Mouse (Mus musculus): ENCODE measurements around the gene Gm14399. TPM values are rescaled to one million over a fixed set of nuclear protein-coding genes. Genes with fewer than 3 reads are reported as not detected.
"Not testable (repeated sequence)": the region's sequence is repeated elsewhere in the genome, so short reads cannot be mapped to it uniquely, and the experiment has no call there.

The Gm14399 gene
- total RNA-seq (2021): 1 to 10 TPM; 4.1 to 4.3 TPM
- long read RNA-seq, experiment 1, partial matches to known transcripts: 0 of 2 reads
- long read RNA-seq, experiment 1, other reads (novel, unspliced or antisense): 0 of 2 reads
- long read RNA-seq, experiment 2, partial matches to known transcripts: 0 of 3 reads
- long read RNA-seq, experiment 2, other reads (novel, unspliced or antisense): 0 of 3 reads

DNA sequence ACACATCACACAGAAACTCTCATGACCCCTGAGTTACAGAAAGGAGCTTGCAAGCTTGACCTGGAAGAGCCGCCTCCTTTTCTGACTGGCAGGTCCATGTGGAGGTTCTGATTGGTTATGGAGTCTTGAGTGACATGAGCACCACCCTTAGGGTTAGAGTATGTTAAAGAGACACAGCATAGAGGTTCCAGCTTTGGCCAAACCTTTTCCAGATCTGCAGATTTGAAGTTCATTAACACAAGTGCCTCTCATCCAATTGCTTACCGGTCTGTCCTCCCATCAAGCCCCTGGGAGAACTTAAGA lies at the start of gene Gm14399:
Gm14399 (minus strand) TSS at position 20 of the 303 bp plus-strand sequence.
- intact Hi-C loops (cut with DNase I; ENCODE audit: low total_unique reads); DNase-seq: not testable (repeated sequence)

DNA sequence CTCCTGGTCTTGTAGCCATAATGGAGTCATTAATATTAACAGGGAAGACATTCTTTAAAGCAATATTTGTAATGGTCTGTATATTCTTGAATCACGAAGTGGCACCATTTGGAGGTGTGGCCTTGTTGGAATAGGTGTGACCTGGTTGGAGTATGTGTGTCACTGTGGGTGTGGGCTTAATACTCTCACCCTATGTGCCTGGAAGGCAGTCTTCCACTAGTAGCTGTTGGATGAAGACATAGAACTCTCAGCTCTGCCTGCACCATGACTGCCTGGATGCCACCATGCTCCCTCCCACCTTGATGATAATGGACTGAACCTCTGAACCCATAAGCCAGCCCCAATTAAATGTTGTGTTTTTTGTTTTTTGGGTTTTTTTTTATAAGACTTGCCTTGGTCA lies 37.2 kb upstream of the Gm14399 start:
- intact Hi-C loops (cut with DNase I; ENCODE audit: low total_unique reads); DNase-seq: not testable (repeated sequence)

DNA sequence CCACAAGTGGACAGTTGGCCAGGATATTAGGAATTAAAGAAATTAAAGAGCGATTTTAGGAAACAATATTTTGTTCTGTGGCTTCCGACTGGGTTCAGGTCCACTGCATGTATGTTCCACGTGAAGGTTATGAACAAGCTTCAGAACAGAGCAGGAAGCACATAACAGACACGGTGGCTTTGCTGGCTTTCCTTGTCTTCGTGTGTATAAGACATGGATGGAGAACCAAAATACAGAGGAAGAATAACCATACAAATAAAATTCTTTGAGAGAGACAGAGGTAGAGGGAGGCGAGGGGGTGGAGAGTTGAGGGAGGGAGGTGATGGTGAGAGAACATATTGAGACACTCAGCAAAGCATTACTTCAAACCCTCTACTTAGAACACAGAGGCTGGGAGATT lies 34.5 kb upstream of the Gm14399 start:
- intact Hi-C loops (cut with DNase I; ENCODE audit: low total_unique reads): no loop called here
- DNase-seq: no peak

DNA sequence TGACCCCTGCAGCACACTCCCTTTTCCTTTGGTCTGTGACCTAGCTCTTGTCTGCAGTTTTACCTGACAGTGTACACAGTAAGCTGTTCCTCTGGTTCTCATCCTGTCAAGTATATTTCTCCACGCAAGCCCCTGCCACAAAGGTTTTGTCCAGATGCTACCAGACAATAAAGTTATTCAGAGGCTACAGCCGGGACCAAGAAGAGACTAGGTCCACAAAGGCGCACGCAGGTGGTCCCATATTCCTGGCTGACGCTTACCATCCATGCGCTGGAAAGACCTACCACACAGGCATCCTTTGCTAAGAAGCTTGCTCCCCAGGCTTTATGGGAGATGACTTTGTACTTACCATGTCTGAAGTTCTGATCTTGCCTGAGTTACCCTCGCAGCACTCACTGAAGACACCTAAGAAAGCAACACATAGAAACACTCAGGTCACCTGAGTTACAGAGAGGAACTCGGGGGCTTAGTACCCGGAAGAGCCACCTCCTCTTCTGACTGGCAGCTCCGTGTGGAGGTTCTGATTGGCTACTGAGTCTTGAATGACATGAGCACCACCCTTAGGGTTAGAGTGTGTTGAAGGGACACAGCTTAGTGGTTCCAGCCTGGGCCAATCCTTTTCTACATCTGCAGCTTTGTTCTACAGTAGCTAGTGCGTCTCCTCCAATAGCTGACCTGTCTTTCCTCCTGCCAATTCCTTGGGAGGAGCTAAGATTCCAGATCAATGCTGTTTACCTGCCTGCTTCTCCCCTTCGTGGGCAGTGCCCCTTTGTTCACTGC lies 33.8 kb upstream of the Gm14399 start, which contains the start of gene Gm14443:
Gm14443 (minus strand) TSS at position 471 of the 780 bp plus-strand sequence.
- intact Hi-C loops (cut with DNase I; ENCODE audit: low total_unique reads): not testable (repeated sequence)

DNA sequence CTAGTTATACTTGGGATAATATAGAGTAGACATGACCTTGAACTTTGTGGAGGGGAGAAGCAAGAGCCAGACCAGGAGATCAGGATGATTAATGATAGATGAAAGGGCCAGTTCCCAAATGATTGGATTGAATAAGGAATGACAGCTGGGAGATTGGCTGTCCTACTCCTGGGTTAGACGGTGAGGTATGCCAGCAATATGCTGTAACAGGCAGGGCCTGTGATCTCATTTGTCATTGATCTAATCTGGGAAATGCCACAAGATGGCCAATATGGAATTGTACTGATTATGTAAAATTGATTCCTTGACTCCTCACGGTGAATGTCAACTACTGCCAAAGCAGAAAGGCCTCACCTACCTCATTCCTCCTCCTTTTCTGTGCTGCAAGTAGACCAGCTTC lies 32.2 kb upstream of the Gm14399 start:
- intact Hi-C loops (cut with DNase I; ENCODE audit: low total_unique reads); DNase-seq: not testable (repeated sequence)

More for the DNA sequence above, 33.8 kb upstream of the Gm14399 start, which contains the start of gene Gm14443:
- DNase-seq: not testable (repeated sequence)

DNA sequence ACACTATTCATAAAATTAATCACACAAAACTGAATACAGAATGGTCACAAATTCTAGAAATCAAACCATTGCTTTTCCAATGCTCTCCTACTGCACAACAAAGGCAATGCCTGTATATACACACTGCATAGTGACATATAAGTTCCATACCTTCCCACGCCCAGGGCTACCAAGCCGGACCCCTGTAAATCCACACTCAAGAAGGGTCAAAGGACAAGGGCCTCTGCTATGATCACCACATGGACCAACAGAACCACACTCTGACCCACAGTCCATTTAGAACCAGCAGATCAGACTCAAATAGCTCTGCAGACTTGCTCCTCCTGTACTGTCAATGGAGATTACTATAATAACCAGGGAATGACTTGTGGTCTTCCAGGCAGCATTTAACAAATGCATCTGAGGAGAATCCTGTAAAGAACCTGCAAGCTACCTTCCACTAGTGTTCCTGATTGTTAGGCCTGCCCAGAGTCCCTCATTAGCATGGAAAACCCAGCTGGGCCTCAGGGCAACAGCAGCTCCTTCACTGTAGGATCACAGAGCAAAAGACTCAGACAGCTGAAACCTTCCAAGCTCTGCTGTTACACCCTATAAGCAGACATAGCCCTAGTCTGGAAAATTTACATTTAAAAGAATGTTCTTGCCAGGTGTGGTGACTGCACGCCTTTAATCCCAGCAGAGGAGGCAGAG lies 31.2 kb upstream of the Gm14399 start:
- DNase-seq; intact Hi-C loops (cut with DNase I; ENCODE audit: low total_unique reads): not testable (repeated sequence)

DNA sequence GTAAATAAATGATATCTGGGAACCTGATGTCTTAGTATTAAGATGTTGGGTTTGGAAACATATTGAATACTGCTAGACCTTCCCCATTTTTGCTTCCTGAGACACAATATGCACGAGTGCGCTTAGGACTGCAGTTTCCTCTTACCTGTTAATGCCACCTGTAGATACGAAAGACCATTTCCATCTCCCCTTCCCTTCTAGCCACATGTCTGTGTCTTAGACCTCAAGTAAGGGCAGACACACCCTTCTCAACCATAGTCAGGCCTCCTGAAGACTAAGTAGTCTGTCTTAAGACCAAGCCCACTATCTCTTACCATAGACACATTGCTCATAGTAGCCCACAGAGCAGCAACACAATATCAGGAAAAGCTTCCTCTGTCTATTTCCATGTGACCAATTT lies 30.3 kb upstream of the Gm14399 start:
- intact Hi-C loops (cut with DNase I; ENCODE audit: low total_unique reads): no loop called here
- DNase-seq: no peak

DNA sequence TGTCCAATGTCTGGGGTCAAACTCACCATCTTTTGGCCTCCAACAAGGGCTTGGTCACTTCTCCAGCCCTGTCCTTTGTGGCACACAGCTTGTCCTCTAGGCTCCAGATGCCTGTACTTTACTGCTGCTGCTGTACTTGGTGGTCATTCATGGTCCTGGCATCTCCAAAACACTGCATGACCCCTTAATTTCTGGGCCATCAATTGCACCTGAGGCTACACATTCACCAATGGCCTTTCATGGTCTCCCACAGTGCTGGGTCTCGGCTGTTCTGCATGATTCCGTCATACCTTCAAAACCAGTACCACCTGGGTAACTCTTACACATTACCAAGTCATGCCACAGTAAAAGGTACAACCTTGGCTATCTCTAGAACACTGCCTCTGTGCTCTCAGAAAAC lies 25.1 kb upstream of the Gm14399 start:
- DNase-seq; intact Hi-C loops (cut with DNase I; ENCODE audit: low total_unique reads): not testable (repeated sequence)

DNA sequence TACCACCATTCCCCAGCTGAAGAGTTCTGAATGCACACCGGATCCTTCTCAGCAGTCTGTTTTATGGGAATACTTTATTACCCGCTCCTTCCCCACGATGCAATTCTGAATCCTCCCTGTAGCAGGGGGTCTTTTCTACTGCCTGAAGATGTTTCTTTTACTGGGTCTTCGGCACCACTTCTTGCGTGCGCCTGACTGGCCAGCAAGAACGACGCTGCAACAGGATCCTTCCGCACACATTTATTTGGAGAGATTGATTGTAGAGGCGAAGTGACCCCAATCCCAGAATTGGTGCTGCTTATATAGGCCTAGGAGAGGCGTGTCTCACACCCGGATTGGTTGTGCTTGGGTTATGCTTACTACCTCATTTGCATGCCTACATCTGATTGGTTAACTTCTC lies 23.3 kb upstream of the Gm14399 start:
- intact Hi-C loops (cut with DNase I; ENCODE audit: low total_unique reads); DNase-seq: not testable (repeated sequence)

DNA sequence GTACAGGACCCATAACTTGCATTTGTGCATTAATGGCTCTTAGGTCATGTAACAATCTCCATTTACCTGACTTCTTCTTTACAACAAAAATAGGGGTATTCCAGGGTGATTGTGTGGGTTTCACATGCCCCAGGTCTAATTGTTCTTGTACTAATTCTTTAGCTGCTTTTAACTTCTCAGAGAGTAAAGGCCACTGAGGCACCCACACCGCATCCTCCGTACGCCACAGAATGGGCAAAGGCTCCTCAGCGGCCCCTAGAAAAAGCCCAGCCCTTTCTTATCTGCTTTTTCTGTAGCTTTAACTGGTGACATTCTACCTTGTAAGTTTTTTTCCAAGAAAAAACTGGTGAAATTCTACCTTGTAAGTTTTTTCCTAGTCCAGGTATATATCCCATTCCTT lies 19.6 kb upstream of the Gm14399 start:
- DNase-seq; intact Hi-C loops (cut with DNase I; ENCODE audit: low total_unique reads): not testable (repeated sequence)

DNA sequence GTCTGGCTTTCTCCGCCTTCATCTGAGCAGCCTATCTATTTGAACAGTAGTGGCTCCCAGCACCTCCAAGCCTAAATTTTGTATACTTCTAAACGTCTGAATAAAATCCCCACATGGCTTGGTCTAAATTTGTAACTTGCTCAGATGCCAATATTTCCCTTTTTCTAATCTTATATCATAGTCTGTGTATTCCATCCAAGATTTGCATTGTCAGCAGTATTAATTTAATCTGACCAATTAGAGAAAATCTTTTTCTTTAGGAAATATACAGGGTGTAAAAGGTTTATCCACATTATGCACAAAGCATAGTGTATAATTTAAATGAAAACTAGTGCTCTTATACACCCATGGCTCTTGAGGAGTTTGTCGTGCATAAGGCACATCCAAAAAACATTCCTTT lies 16.8 kb upstream of the Gm14399 start:
- intact Hi-C loops (cut with DNase I; ENCODE audit: low total_unique reads): no loop called here

DNA sequence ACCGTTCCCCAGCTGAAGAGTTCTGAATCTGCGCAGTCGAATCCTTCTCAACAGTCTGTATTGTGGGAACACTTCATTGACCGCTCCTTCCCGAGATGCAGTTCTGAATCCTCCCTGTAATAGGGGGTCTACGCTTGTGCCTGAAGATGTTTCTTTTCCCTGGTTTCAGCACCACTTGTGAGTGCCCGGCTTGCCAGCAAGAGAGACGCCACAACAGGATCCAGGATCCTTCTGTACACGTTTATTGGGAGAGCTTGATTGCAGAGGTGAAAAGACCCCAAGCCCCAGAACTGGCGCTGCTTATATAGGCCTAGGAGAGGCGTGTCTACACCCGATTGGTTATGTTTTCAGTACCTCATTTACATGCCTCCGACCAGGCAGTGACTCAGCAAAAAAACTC lies 14.9 kb upstream of the Gm14399 start:
- intact Hi-C loops (cut with DNase I; ENCODE audit: low total_unique reads): no loop called here
- DNase-seq: no peak

More for the DNA sequence above, 16.8 kb upstream of the Gm14399 start:
- DNase-seq: no peak

DNA sequence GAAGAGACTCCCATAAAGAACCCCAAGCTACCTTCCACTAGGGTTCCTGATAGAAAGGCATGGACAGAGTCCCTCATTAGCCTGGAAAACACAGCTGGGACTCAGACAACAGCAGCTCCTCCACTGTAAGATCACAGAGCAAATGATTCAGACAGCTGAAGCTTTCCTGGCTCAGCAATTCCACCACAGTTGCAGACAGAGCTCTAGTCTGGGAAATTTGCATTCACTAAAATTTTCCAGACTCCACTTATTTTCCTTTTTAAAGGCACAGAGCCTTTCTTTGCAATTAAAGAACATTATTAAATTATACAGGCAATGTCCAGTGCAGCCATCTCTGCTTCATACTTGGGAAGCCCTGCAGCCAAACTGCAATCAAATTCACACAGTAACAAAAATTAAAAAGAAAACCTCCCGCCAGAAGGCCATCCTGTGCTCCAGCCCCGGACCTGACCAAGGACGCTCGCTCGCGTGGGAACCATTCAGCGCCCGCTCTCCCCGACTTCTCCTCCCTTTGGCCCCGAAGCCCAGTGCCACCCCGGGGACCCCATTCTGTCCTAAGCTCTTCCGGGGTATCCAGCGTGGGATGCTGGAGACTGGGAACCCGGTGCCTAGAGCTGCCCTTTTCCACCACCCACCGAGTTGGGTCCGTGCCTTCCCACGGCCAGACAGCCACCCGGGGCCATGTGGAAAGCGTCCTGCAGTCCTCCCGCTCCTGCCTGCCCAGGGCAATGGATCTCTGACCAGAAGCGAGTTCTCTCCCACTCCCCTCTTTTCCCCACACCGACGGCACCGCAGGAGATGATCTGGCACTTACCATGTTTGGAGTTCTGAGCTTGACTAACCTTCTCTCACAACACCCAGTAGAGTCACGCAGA lies 457 bp downstream of the Gm14399 start:
- peak; percentile 12 for DNase-seq
- intact Hi-C loops (cut with DNase I; ENCODE audit: low total_unique reads): not testable (repeated sequence)

DNA sequence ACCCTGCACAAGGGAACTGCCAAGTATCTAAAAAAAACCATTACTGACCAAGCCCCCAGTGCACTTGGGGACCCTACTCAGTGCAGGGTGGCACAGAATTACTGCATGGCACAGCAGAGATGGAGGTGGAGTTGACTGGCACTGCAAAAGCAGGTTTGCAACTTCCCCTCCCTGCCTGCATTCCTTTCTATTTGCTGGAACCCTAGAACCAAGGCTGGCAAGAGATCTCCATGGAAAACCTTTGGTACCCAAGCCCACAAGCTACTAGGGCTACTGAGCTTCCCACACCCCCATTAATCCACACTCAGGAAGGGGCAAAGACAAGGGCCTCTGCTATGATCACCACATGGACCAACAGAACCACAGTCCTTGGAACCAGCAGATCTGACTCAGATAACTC lies 1.2 kb downstream of the Gm14399 start:
- DNase-seq; intact Hi-C loops (cut with DNase I; ENCODE audit: low total_unique reads): not testable (repeated sequence)

Other genes starting within 250 kb of the Gm14399 start
- not detected for gene Gm14444, start 131.8 kb downstream of the Gm14399 start, total RNA-seq (2021)
- gene Gm14393, start 74.2 kb downstream of the Gm14399 start, total RNA-seq (2021): not detected
- gene Gm14443, start 33.9 kb upstream of the Gm14399 start, total RNA-seq (2021): under 1 TPM; 0.70 to 0.78 TPM
- 10 to 100 TPM; 23.9 to 24.2 TPM for gene Gm14391, start 64.9 kb upstream of the Gm14399 start, total RNA-seq (2021)
- 1 to 10 TPM; 4.2 to 7.2 TPM for gene Gm14440, start 133.1 kb upstream of the Gm14399 start, total RNA-seq (2021)
- gene Gm4631, start 196.2 kb upstream of the Gm14399 start, total RNA-seq (2021): 10 to 100 TPM; 15.2 to 16.2 TPM
- 1 to 10 TPM; 2.7 to 4.1 TPM for gene Zfp968, start 230.4 kb upstream of the Gm14399 start, total RNA-seq (2021)

Data from gastrocnemius, postnatal 14 days (tissue).